Mouse (Mus musculus) MEL (cell line): ENCODE results near the gene Rhpn2. TPM values are rescaled to one million over a fixed set of nuclear protein-coding genes. Genes with fewer than 3 reads are reported as not detected.

ENCODE experiments used
- DNase-seq: peaks from one replicate; pipeline ENCODE4 v3.0.0; 2011; ENCODE audit warnings: low read depth, low spot score
- H3K27ac ChIP-seq: 2 replicates; pipeline ENCODE4 v1.5.1; 2012; ENCODE audit warnings: low read depth, mild to moderate bottlenecking, control low read depth, low read length, moderate library complexity; ENCODE audit not compliant: control insufficient read depth
- H3K27me3 ChIP-seq, 2 experiments: fragments of 150-350 bp in 1 of 2; sonication (generic) in 1 of 2; 2 replicates each; pipeline ENCODE4 v1.6.1; 2012; ENCODE audit warnings: low read length in 2 of 2, mild to moderate bottlenecking in 2 of 2, improper control_type of control experiment in 1 of 2, moderate library complexity in 1 of 2; ENCODE audit not compliant: insufficient read depth in 2 of 2, control insufficient read depth in 1 of 2
- H3K36me3 ChIP-seq, 2 experiments: 2 replicates each; pipeline ENCODE4 v1.6.1; 2012 to 2014; ENCODE audit warnings: low read length in 2 of 2, improper control_type of control experiment in 1 of 2, inconsistent platforms in 1 of 2, mild to moderate bottlenecking in 1 of 2; ENCODE audit not compliant: insufficient read depth in 2 of 2, control insufficient read depth in 1 of 2
- H3K4me1 ChIP-seq, 2 experiments: fragments of 150-350 bp in 1 of 2; sonication (generic) in 1 of 2; 2 replicates each; pipeline ENCODE4 v1.6.1; 2012; ENCODE audit warnings: low read length in 2 of 2, improper control_type of control experiment in 1 of 2, mild to moderate bottlenecking in 1 of 2; ENCODE audit not compliant: insufficient read depth in 2 of 2, control insufficient read depth in 1 of 2
- H3K4me3 ChIP-seq, 2 experiments: fragments of 150-350 bp in 1 of 2; sonication (generic) in 1 of 2; 2 replicates each; pipeline ENCODE4 v1.5.1; 2012; ENCODE audit warnings: low read depth in 2 of 2, low read length in 2 of 2, mild to moderate bottlenecking in 2 of 2, moderate library complexity in 2 of 2, control low read depth in 1 of 2, improper control_type of control experiment in 1 of 2; ENCODE audit not compliant: control insufficient read depth in 1 of 2, insufficient read depth in 1 of 2
- H3K79me2 ChIP-seq: 2 replicates; pipeline ENCODE4 v1.6.1; 2012; ENCODE audit warnings: mild to moderate bottlenecking, low read length, moderate library complexity; ENCODE audit not compliant: control insufficient read depth, poor library complexity, insufficient read depth
- H3K9ac ChIP-seq: 2 replicates; pipeline ENCODE4 v1.6.1; 2012; ENCODE audit warnings: low read depth, mild to moderate bottlenecking, control low read depth, low read length, moderate library complexity; ENCODE audit not compliant: control insufficient read depth, poor library complexity, severe bottlenecking
- H3K9me3 ChIP-seq: fragments of 150-350 bp; sonication (generic); replicated peaks from 2 replicates; pipeline ENCODE4 v1.6.1; 2012; ENCODE audit warnings: mild to moderate bottlenecking, low read length, improper control_type of control experiment, moderate library complexity; ENCODE audit not compliant: insufficient read depth
- BHLHE40 ChIP-seq: IDR thresholded peaks from 2 replicates; pipeline ENCODE4 v1.6.1; 2012; ENCODE audit warnings: low read depth, mild to moderate bottlenecking, inconsistent platforms, low read length, improper control_type of control experiment, borderline replicate concordance
- CHD1 ChIP-seq: IDR thresholded peaks from 2 replicates; pipeline ENCODE4 v1.6.1; 2012; ENCODE audit warnings: low read depth, mild to moderate bottlenecking, inconsistent platforms, low read length, improper control_type of control experiment
- CTCF ChIP-seq, 3 experiments: IDR thresholded peaks in 2 of 3; conservative IDR thresholded peaks in 1 of 3; 2 replicates each; pipeline ENCODE4 v1.5.1; 2011 to 2012; ENCODE audit warnings: low read length in 3 of 3, low read depth in 2 of 3, mild to moderate bottlenecking in 2 of 3, improper control_type of control experiment in 1 of 3, inconsistent platforms in 1 of 3, mixed read lengths in 1 of 3, moderate library complexity in 1 of 3; ENCODE audit not compliant: control insufficient read depth in 1 of 3, insufficient read depth in 1 of 3, poor library complexity in 1 of 3, severe bottlenecking in 1 of 3
- E2F4 ChIP-seq: IDR thresholded peaks from 2 replicates; pipeline ENCODE4 v1.6.1; 2011; ENCODE audit warnings: low read depth, low read length, improper control_type of control experiment, borderline replicate concordance
- ELF1 ChIP-seq: IDR thresholded peaks from 2 replicates; pipeline ENCODE4 v1.6.1; 2014; ENCODE audit warnings: low read depth, mild to moderate bottlenecking, inconsistent platforms, low read length, improper control_type of control experiment, moderate library complexity
- ETS1 ChIP-seq: IDR thresholded peaks from 2 replicates; pipeline ENCODE4 v1.6.1; 2012; ENCODE audit warnings: low read depth, mild to moderate bottlenecking, inconsistent platforms, low read length, improper control_type of control experiment, moderate library complexity
- GATA1 ChIP-seq: IDR thresholded peaks from 2 replicates; pipeline ENCODE4 v1.6.1; 2011; ENCODE audit warnings: low read depth, low read length, improper control_type of control experiment
- MAX ChIP-seq: IDR thresholded peaks from 2 replicates; pipeline ENCODE4 v1.6.1; 2011; ENCODE audit warnings: low read length, improper control_type of control experiment
- MAZ ChIP-seq: IDR thresholded peaks from 2 replicates; pipeline ENCODE4 v1.6.1; 2012; ENCODE audit warnings: low read depth, mild to moderate bottlenecking, inconsistent platforms, low read length, improper control_type of control experiment
- MYB ChIP-seq: IDR thresholded peaks from 2 replicates; pipeline ENCODE4 v1.6.1; 2011; ENCODE audit warnings: mild to moderate bottlenecking, low read depth, low read length, improper control_type of control experiment
- MYC ChIP-seq: IDR thresholded peaks from 2 replicates; pipeline ENCODE4 v1.6.1; 2011; ENCODE audit warnings: low read depth, mild to moderate bottlenecking, low read length, improper control_type of control experiment, moderate library complexity
- NELFE ChIP-seq: IDR thresholded peaks from 2 replicates; pipeline ENCODE4 v1.6.1; 2011; ENCODE audit warnings: low read depth, low read length, improper control_type of control experiment
- NRF1 ChIP-seq: IDR thresholded peaks from 2 replicates; pipeline ENCODE4 v1.6.1; 2014; ENCODE audit warnings: low read depth, mild to moderate bottlenecking, inconsistent platforms, low read length, improper control_type of control experiment, moderate library complexity; ENCODE audit not compliant: poor library complexity, insufficient read depth, severe bottlenecking
- POLR2A ChIP-seq, 2 experiments: IDR thresholded peaks; 2 replicates each; pipeline ENCODE4 v1.6.1; 2011 to 2012; ENCODE audit warnings: low read length in 2 of 2, mild to moderate bottlenecking in 2 of 2, control low read depth in 1 of 2, improper control_type of control experiment in 1 of 2, low read depth in 1 of 2, moderate library complexity in 1 of 2; ENCODE audit not compliant: control insufficient read depth in 1 of 2, insufficient read depth in 1 of 2, poor library complexity in 1 of 2
- POLR2AphosphoS5 ChIP-seq: IDR thresholded peaks from 2 replicates; pipeline ENCODE4 v1.6.1; 2012; ENCODE audit warnings: low read depth, borderline replicate concordance, mild to moderate bottlenecking, inconsistent platforms, low read length, moderate library complexity, mixed read lengths
- RAD21 ChIP-seq: IDR thresholded peaks from 2 replicates; pipeline ENCODE4 v1.6.1; 2011; ENCODE audit warnings: mild to moderate bottlenecking, low read depth, low read length, improper control_type of control experiment
- RCOR1 ChIP-seq: IDR thresholded peaks from 2 replicates; pipeline ENCODE4 v1.6.1; 2012; ENCODE audit warnings: low read depth, mild to moderate bottlenecking, inconsistent platforms, low read length, improper control_type of control experiment
- SIN3A ChIP-seq: IDR thresholded peaks from 2 replicates; pipeline ENCODE4 v1.6.1; 2012; ENCODE audit warnings: low read length, improper control_type of control experiment, inconsistent platforms
- TAL1 ChIP-seq: IDR thresholded peaks from 2 replicates; pipeline ENCODE4 v1.6.1; 2012; ENCODE audit warnings: mild to moderate bottlenecking, inconsistent platforms, low read length, moderate library complexity, mixed read lengths
- TCF12 ChIP-seq: IDR thresholded peaks from 2 replicates; pipeline ENCODE4 v1.6.1; 2014; ENCODE audit warnings: low read depth, mild to moderate bottlenecking, inconsistent platforms, low read length, improper control_type of control experiment, moderate library complexity
- USF1 ChIP-seq: IDR thresholded peaks from 2 replicates; pipeline ENCODE4 v1.6.1; 2014; ENCODE audit warnings: low read depth, mild to moderate bottlenecking, inconsistent platforms, low read length, improper control_type of control experiment, moderate library complexity
- ZC3H11A ChIP-seq: IDR thresholded peaks from 2 replicates; pipeline ENCODE4 v1.6.1; 2012; ENCODE audit warnings: low read depth, mild to moderate bottlenecking, inconsistent platforms, low read length, improper control_type of control experiment
- polyA plus RNA-seq, 2 experiments: library from polyadenylated mRNA; stranded (reverse) in 1 of 2; unstranded in 1 of 2; fragments of >175 nt in 1 of 2; fragments of >200 nt in 1 of 2; gene quantifications; 2 replicates each; pipeline versions ENCODE4 v1.2.1 to v1.2.4; 2012; ENCODE audit warnings: low replicate concordance in 2 of 2, low read depth in 1 of 2; ENCODE audit not compliant: insufficient read length in 2 of 2, insufficient read depth in 1 of 2, missing spikeins in 1 of 2
- total RNA-seq: library from RNA; depleted of rRNA; stranded (reverse); fragments of 300-350 nt; gene quantifications from 2 replicates; pipeline ENCODE4 v1.2.3, GENCODE M21; 2012

The Rhpn2 gene
- total and polyA plus RNA-seq, 3 experiments: 0.58 to 1.2 TPM; not detected in 1

DNA sequence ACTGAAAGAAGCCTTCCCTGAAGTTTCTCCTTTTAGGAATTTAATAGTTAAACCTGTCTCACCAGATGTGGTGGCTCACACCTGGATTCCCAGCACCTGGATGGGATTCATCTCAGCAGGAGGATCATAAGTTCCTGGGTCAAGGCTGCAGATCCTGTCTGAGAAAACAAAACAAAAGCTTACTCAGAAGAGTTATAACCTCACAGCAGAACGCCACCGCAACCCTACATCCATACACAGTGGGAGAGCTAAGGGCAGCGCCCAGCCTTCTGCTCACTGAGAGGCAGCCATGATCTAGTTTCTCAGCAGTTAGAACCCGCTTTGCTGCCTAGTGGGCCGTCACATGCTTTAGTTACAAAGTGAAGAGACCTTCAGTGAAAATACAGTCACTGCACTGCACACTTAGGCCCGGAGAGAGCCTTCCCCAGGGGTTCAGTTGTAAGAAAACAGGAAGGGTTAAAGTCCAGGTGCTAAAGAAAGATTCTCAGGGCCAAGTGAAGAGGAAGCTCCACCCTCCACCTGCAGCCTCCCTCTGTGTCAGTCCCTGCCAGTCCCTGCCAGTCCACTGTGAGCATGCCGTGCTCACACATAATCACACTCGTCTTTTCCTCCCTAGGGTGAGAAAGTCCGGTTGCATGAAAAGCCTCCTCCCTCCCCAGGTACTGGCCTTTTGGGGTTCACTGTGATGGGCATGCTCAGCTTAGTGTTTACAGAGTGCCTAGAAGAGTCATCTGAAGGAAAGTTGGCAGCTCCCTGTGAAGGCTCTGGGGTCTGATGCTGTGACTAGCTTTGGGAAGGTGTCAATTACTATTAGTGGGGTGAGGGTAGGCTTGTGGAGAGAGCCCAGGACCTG lies 82.1 kb downstream of the Rhpn2 start:
- Histone ChIP-seq H3K4me3 (no peak overlapping the region), H3K9ac (no peak overlapping the region)
- TF ChIP-seq RCOR1 (no peak), TCF12 (no peak), ETS1 (no peak), E2F4 (no peak), RAD21 (no peak), POLR2A (IDR thresholded peaks at IDR 0.05; ENCODE audit: control insufficient read depth in 1 of 2, insufficient read depth in 1 of 2, low read depth in 1 of 2, low read length in 2 of 2, poor library complexity in 1 of 2) (no peak), CHD1 (no peak), MAX (no peak), GATA1 (no peak), BHLHE40 (no peak)
- TF ChIP-seq, all 39 proteins: peak for 0
- Histone ChIP-seq H3K4me1 (no peaks in the 10 kb centered on the region), H3K27me3 (no peaks in the 10 kb centered on the region), H3K27ac (no peak overlapping the region), H3K36me3 (no peaks in the 10 kb centered on the region; a peak in 1 of 4 replicates), H3K9me3 (no peaks in the 10 kb centered on the region), H3K79me2 (no peaks in the 10 kb centered on the region)
- DNase-seq: no peak

DNA sequence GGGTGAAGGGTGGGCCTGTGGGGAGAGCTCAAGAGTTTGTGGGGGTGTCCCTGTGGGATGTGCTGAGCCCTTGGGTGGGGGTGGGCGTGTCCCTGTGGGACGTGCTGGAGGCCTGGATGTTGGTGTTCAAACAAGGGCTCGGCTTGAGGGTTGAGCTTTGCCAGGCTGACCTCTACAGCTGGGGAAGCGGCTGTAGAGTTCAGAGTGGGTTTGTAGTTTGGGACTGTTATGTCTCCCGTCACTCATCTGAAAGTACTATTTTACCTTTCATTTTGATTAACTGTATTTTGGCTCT lies 82.6 kb downstream of the Rhpn2 start:
- no peak for DNase-seq

More for the DNA sequence above, 82.6 kb downstream of the Rhpn2 start:
- Histone ChIP-seq H3K27ac (no peak overlapping the region), H3K4me1 (no peaks in the 10 kb centered on the region), H3K9ac (no peak overlapping the region), H3K9me3 (no peaks in the 10 kb centered on the region), H3K79me2 (no peaks in the 10 kb centered on the region), H3K36me3 (no peaks in the 10 kb centered on the region; a peak in 1 of 4 replicates), H3K27me3 (no peaks in the 10 kb centered on the region), H3K4me3 (no peak overlapping the region)
- TF ChIP-seq USF1 (no peak), ZC3H11A (no peak), CHD1 (no peak), TAL1 (no peak), MAZ (no peak), NELFE (no peak), MAX (no peak), MYB (no peak), MYC (no peak), RAD21 (no peak), ELF1 (no peak), NRF1 (no peak), CTCF (IDR thresholded peaks at IDR 0.05 in 2 of 3, conservative IDR thresholded peaks at IDR 0.05 in 1 of 3; ENCODE audit: control insufficient read depth in 1 of 3, insufficient read depth in 1 of 3, low read depth in 2 of 3, low read length in 3 of 3, poor library complexity in 1 of 3, severe bottlenecking in 1 of 3) (no peak), SIN3A (no peak), POLR2AphosphoS5 (no peak)
